Comparison of ENCODE assay signal across 9 mouse cellular contexts in genomic region chr17:33918293-33919203, GRCm38 (mm10). TPM values are rescaled to one million over a fixed set of nuclear protein-coding genes. Genes with fewer than 3 reads are reported as not detected.
DNase-seq lines count a peak whose midpoint lies in the region; ATAC-seq and TF ChIP-seq lines count a peak whose summit lies in the region.
"Had no signal": no experiment of that assay in that cellular context is flagged by ENCODE, and none has a peak within 500 bp of the region (broad histone marks: within the 10 kb centered on the region; RNA-seq: fewer than 3 reads in every experiment).

No protein-coding gene starts in this region.

- no peak for ATAC-seq in forebrain, embryonic 16.5 days
- no peak for ATAC-seq in intestine, embryonic 15.5 days
- 0 out of 2 replicates have a peak, but pooled peaks have one; percentile 1 for ATAC-seq in megakaryocyte progenitor cell, adult 5-6 weeks (replicated peaks; ENCODE audit: poor library complexity)

- DNase-seq in kidney, adult 2 months, result no peak
- no peak for DNase-seq in kidney, adult 18-20 months
- DNase-seq in MN1 (ENCODE audit: low spot score), result peak; percentile 45
- DNase-seq in layer of hippocampus, postnatal 36 days, result no peak
- no peak for DNase-seq in layer of hippocampus, adult 18-20 months (ENCODE audit: low spot score in 2 of 2)

- H3K4me3 ChIP-seq in kidney, adult 2 months (ENCODE audit: insufficient read depth, low read depth, low read length), result peak overlapping the region; percentile 99
- H3K4me3 ChIP-seq in forebrain, embryonic 16.5 days (replicated peaks; ENCODE audit: low read length), result no peak overlapping the region
- peak overlapping the region; percentile 65; the same call in 1 of the 2 replicates for H3K4me3 ChIP-seq in intestine, embryonic 15.5 days (replicated peaks)

- no peak for TF ChIP-seq POLR2A in kidney, adult 2 months (IDR thresholded peaks at IDR 0.05; ENCODE audit: low read depth, low read length)

- peaks cover 9% of the 10 kb centered on the region; the same call in 1 of the 2 replicates for H3K4me1 ChIP-seq in kidney, adult 2 months (ENCODE audit: control insufficient read depth, insufficient read depth, low read length)
- peaks cover 44% of the 10 kb centered on the region for H3K4me1 ChIP-seq in forebrain, embryonic 16.5 days (replicated peaks; ENCODE audit: control insufficient read depth, insufficient read depth, low read length)
- peaks cover 33% of the 10 kb centered on the region for H3K4me1 ChIP-seq in intestine, embryonic 15.5 days (replicated peaks)

- peak overlapping the region; percentile 80 for H3K4me2 ChIP-seq in forebrain, embryonic 16.5 days (ENCODE audit: low read length)
- peak overlapping the region; percentile 98 for H3K4me2 ChIP-seq in intestine, embryonic 15.5 days (replicated peaks)

- WGBS in kidney, adult 2 months, result 59% methylated on average over 37 of the region's 37 CpGs
- WGBS in forebrain, embryonic 16.5 days, result 61% methylated on average over 37 of the region's 37 CpGs
- WGBS in intestine, embryonic 15.5 days, result 60% methylated on average over 37 of the region's 37 CpGs

- H3K9ac ChIP-seq in forebrain, embryonic 16.5 days (replicated peaks; ENCODE audit: low read depth, low read length), result no peak overlapping the region
- peak overlapping the region; percentile 61; the same call in 1 of the 2 replicates for H3K9ac ChIP-seq in intestine, embryonic 15.5 days

- no peaks in the 10 kb centered on the region; the same call in 1 of the 2 replicates for H3K36me3 ChIP-seq in kidney, adult 2 months (ENCODE audit: control insufficient read depth, insufficient read depth, low read length)
- peaks cover 6% of the 10 kb centered on the region; the same call in 1 of the 2 replicates for H3K36me3 ChIP-seq in forebrain, embryonic 16.5 days (ENCODE audit: control insufficient read depth, insufficient read depth)
- peaks cover 23% of the 10 kb centered on the region for H3K36me3 ChIP-seq in intestine, embryonic 15.5 days

- peak overlapping the region; percentile 92 for H3K27ac ChIP-seq in kidney, adult 2 months (ENCODE audit: insufficient read depth, low read depth, low read length)
- no peak overlapping the region for H3K27ac ChIP-seq in forebrain, embryonic 16.5 days (ENCODE audit: low read length)
- H3K27ac ChIP-seq in intestine, embryonic 15.5 days, result peak overlapping the region; percentile 77

- H3K27me3 ChIP-seq in kidney, adult 2 months (replicated peaks; ENCODE audit: control insufficient read depth, insufficient read depth, low read length), result no peaks in the 10 kb centered on the region
- H3K27me3 ChIP-seq in forebrain, embryonic 16.5 days (replicated peaks; ENCODE audit: control insufficient read depth, insufficient read depth, low read length), result no peaks in the 10 kb centered on the region
- H3K27me3 ChIP-seq in intestine, embryonic 15.5 days (replicated peaks), result no peaks in the 10 kb centered on the region

- no peak for TF ChIP-seq CTCF in kidney, adult 2 months (conservative IDR thresholded peaks at IDR 0.05; ENCODE audit: insufficient read depth, insufficient read length, low read depth, low read length)

- H3K9me3 ChIP-seq in forebrain, embryonic 16.5 days (ENCODE audit: control insufficient read depth, low read length), result no peaks in the 10 kb centered on the region
- H3K9me3 ChIP-seq in intestine, embryonic 15.5 days, result no peaks in the 10 kb centered on the region

RNA-seq across cellular contexts. Expression of gene Zbtb22, which starts 2.8 kb away (rescaled TPM):
- polyA plus RNA-seq in kidney, adult 2 months (2012; rRNA removed), result 31.6 and 54.0 TPM in 2 replicates
- 17.1 and 17.2 TPM in 2 replicates for polyA plus RNA-seq in forebrain, embryonic 16.5 days (2015; fragmentation: Nextera tagmentation; extraction: Ambion mirVana)
- polyA plus RNA-seq in intestine, embryonic 15.5 days (2015; fragmentation: Nextera tagmentation; extraction: Ambion mirVana), result 14.4 and 16.2 TPM in 2 replicates
- total RNA-seq in megakaryocyte progenitor cell, adult 5-6 weeks (2015), result 10.0 and 11.5 TPM in 2 replicates
- total RNA-seq in megakaryocyte progenitor cell, adult 5-6 weeks (2017), result 13.3 and 19.2 TPM in 2 replicates
- total RNA-seq in layer of hippocampus, postnatal 36 days (2021), result 10 to 100 TPM; 26.9 to 30.8 TPM
- total RNA-seq in layer of hippocampus, adult 18-20 months (2021), result 10 to 100 TPM; 34.3 to 34.4 TPM

RNA-seq across cellular contexts. Expression of gene Tapbp, which starts 2.8 kb away (rescaled TPM):
- 106 and 112 TPM in 2 replicates for polyA plus RNA-seq in kidney, adult 2 months (2012; rRNA removed)
- polyA plus RNA-seq in forebrain, embryonic 16.5 days (2015; fragmentation: Nextera tagmentation; extraction: Ambion mirVana), result 13.7 and 15.4 TPM in 2 replicates
- 35.6 and 39.3 TPM in 2 replicates for polyA plus RNA-seq in intestine, embryonic 15.5 days (2015; fragmentation: Nextera tagmentation; extraction: Ambion mirVana)
- 51.0 and 56.8 TPM in 2 replicates for total RNA-seq in megakaryocyte progenitor cell, adult 5-6 weeks (2015)
- 47.6 and 48.0 TPM in 2 replicates for total RNA-seq in megakaryocyte progenitor cell, adult 5-6 weeks (2017)
- total RNA-seq in layer of hippocampus, postnatal 36 days (2021), result 10 to 100 TPM; 32.5 to 38.9 TPM
- 10 to 100 TPM; 38.3 to 38.5 TPM for total RNA-seq in layer of hippocampus, adult 18-20 months (2021)

RNA-seq across cellular contexts. Expression of gene Daxx, which starts 9.3 kb away (rescaled TPM):
- polyA plus RNA-seq in kidney, adult 2 months (2012; rRNA removed), result 33.3 and 35.0 TPM in 2 replicates
- 61.5 and 63.1 TPM in 2 replicates for polyA plus RNA-seq in forebrain, embryonic 16.5 days (2015; fragmentation: Nextera tagmentation; extraction: Ambion mirVana)
- 37.5 and 39.1 TPM in 2 replicates for polyA plus RNA-seq in intestine, embryonic 15.5 days (2015; fragmentation: Nextera tagmentation; extraction: Ambion mirVana)
- total RNA-seq in megakaryocyte progenitor cell, adult 5-6 weeks (2015), result 35.7 and 44.5 TPM in 2 replicates
- total RNA-seq in megakaryocyte progenitor cell, adult 5-6 weeks (2017), result 28.7 and 32.1 TPM in 2 replicates
- total RNA-seq in layer of hippocampus, postnatal 36 days (2021), result 10 to 100 TPM; 25.4 to 33.0 TPM
- 10 to 100 TPM; 29.6 to 32.9 TPM for total RNA-seq in layer of hippocampus, adult 18-20 months (2021)

RNA-seq across cellular contexts. Expression of gene Rgl2, which starts 10.8 kb away (rescaled TPM):
- 61.8 and 78.6 TPM in 2 replicates for polyA plus RNA-seq in kidney, adult 2 months (2012; rRNA removed)
- polyA plus RNA-seq in forebrain, embryonic 16.5 days (2015; fragmentation: Nextera tagmentation; extraction: Ambion mirVana), result 40.8 and 52.3 TPM in 2 replicates
- polyA plus RNA-seq in intestine, embryonic 15.5 days (2015; fragmentation: Nextera tagmentation; extraction: Ambion mirVana), result 29.2 and 32.9 TPM in 2 replicates
- 20.3 and 22.7 TPM in 2 replicates for total RNA-seq in megakaryocyte progenitor cell, adult 5-6 weeks (2015)
- total RNA-seq in megakaryocyte progenitor cell, adult 5-6 weeks (2017), result 37.9 and 47.9 TPM in 2 replicates
- 10 to 100 TPM; 66.4 to 79.8 TPM for total RNA-seq in layer of hippocampus, postnatal 36 days (2021)
- total RNA-seq in layer of hippocampus, adult 18-20 months (2021), result 10 to 100 TPM; 61.9 to 63.0 TPM

RNA-seq across cellular contexts. Expression of gene Platr17, which starts 13.6 kb away (rescaled TPM):
- not detected in 2 replicates for polyA plus RNA-seq in kidney, adult 2 months (2012; rRNA removed)
- polyA plus RNA-seq in forebrain, embryonic 16.5 days (2015; fragmentation: Nextera tagmentation; extraction: Ambion mirVana), result 0.32 and 0.54 TPM in 2 replicates
- polyA plus RNA-seq in intestine, embryonic 15.5 days (2015; fragmentation: Nextera tagmentation; extraction: Ambion mirVana), result 0.18 and 0.21 TPM in 2 replicates
- total RNA-seq in megakaryocyte progenitor cell, adult 5-6 weeks (2015), result 0.17 and 0.37 TPM in 2 replicates
- 0.29 and 1.4 TPM in 2 replicates for total RNA-seq in megakaryocyte progenitor cell, adult 5-6 weeks (2017)
- not detected for total RNA-seq in layer of hippocampus, postnatal 36 days (2021)
- under 1 TPM in 1 of 2 experiments, not detected in 1; 0.42 TPM for total RNA-seq in layer of hippocampus, adult 18-20 months (2021)
- total RNA-seq: left cerebral cortex, postnatal 14 days had no signal
